Mouse (Mus musculus): ENCODE results near the gene Abcc1. TPM values are rescaled to one million over a fixed set of nuclear protein-coding genes. Genes with fewer than 3 reads are reported as not detected.

The Abcc1 gene
- total and polyA plus RNA-seq, 2 experiments from 2014 or later, result 7.5 to 11.9 TPM

DNA sequence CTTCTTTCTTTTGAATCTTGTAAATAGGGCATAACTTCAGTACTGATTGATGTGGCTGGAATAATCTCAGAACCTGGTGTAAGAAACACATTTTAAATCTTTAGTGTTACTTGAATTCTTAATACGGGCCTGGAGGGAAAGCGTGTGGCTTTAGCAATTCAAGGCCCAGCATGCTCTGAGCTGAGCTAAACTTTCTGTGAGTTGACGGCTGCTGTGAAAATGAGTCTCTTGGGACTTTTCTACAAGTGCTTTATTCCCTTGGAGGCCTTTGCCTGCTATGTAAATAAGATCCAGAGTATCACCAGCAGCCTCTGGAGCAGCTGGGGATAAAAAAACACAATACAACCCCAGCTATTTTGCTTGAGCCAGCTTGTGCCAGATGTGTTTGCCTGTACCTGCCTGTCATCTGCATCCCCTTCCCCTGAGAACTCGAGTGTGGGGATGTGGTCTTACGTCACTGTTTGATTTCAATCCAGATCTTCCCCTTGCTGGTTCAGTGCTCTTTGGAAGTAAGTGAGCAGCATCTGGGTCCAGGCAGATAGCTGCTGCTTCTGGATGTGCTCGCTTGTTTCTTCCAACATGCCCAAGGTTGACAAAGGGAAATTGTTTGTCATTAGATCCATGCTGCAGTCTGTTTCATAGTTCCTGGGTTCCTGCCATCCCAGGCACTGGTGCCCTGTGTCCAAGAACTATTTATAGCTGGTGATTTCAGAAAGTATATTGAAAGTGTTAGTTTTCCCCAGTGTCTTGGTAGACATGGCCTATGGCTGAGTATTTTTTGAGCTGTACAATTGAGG lies 82.9 kb downstream of the Abcc1 start:
- Histone ChIP-seq H3K9ac (replicated peaks; ENCODE audit: low read length, poor library complexity, severe bottlenecking) (no peak overlapping the region), H3K4me3 (ENCODE audit: low read depth, low read length) (no peak overlapping the region), H3K27me3 (ENCODE audit: insufficient read depth, low read length) (no peaks in the 10 kb centered on the region), H3K4me1 (ENCODE audit: insufficient read depth, low read length) (no peaks in the 10 kb centered on the region), H3K36me3 (ENCODE audit: insufficient read depth, low read length) (peaks cover 25% of the 10 kb centered on the region), H3K4me2 (ENCODE audit: low read depth, low read length, poor library complexity, severe bottlenecking) (no peak overlapping the region), H3K27ac (ENCODE audit: low read depth, low read length) (no peak overlapping the region), H3K9me3 (ENCODE audit: low read length) (no peaks in the 10 kb centered on the region)
- DNase-seq (ENCODE audit: low spot score) (peak; percentile 19), ATAC-seq (ENCODE audit: low FRiP score) (0 out of 2 replicates have a peak, but pooled peaks have one; percentile 24)
- WGBS, result 52% methylated on average over 6 of the region's 6 CpGs
- no peak for TF ChIP-seq CTCF (IDR thresholded peaks at IDR 0.05)

DNA sequence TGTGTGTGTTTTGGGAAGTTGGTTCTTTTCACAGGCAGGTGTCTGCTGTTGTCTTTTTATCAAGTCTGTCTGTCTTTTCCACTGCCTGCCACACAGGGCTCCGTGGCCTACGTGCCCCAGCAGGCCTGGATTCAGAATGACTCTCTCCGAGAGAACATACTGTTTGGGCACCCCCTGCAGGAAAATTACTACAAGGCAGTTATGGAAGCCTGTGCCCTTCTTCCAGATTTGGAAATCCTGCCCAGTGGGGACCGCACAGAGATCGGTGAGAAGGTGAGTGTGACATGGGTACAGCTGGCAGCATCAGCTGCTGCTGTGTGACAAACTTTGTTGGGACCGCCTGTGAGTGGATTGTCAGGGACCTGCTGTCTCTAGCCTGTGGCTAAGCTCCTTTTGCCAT lies 83.8 kb downstream of the Abcc1 start:
- Histone ChIP-seq H3K27ac (ENCODE audit: low read depth, low read length) (no peak overlapping the region), H3K4me1 (ENCODE audit: insufficient read depth, low read length) (no peaks in the 10 kb centered on the region), H3K36me3 (ENCODE audit: insufficient read depth, low read length) (peaks cover 21% of the 10 kb centered on the region), H3K27me3 (ENCODE audit: insufficient read depth, low read length) (no peaks in the 10 kb centered on the region), H3K4me3 (ENCODE audit: low read depth, low read length) (no peak overlapping the region), H3K9ac (replicated peaks; ENCODE audit: low read length, poor library complexity, severe bottlenecking) (no peak overlapping the region), H3K9me3 (ENCODE audit: low read length) (no peaks in the 10 kb centered on the region), H3K4me2 (ENCODE audit: low read depth, low read length, poor library complexity, severe bottlenecking) (no peak overlapping the region)
- peak; percentile 24; the same call in 1 of the 2 replicates for TF ChIP-seq CTCF (IDR thresholded peaks at IDR 0.05)
- WGBS, result 75% methylated on average over 6 of the region's 6 CpGs
- ATAC-seq (ENCODE audit: low FRiP score) (no peak), DNase-seq (ENCODE audit: low spot score) (no peak)

- Histone ChIP-seq H3K27me3 (ENCODE audit: insufficient read depth, low read length) (no peaks in the 10 kb centered on the region), H3K9ac (replicated peaks; ENCODE audit: low read length, poor library complexity, severe bottlenecking) (no peak overlapping the region), H3K27ac (ENCODE audit: low read depth, low read length) (no peak overlapping the region), H3K4me2 (ENCODE audit: low read depth, low read length, poor library complexity, severe bottlenecking) (no peak overlapping the region), H3K4me1 (ENCODE audit: insufficient read depth, low read length) (no peaks in the 10 kb centered on the region), H3K9me3 (ENCODE audit: low read length) (no peaks in the 10 kb centered on the region), H3K4me3 (ENCODE audit: low read depth, low read length) (no peak overlapping the region), H3K36me3 (ENCODE audit: insufficient read depth, low read length) (peaks cover 20% of the 10 kb centered on the region)
- DNase-seq (ENCODE audit: low spot score) (no peak), ATAC-seq (ENCODE audit: low FRiP score) (no peak)
- TF ChIP-seq CTCF (IDR thresholded peaks at IDR 0.05), result no peak
- WGBS, result 93% methylated on average over 4 of the region's 4 CpGs
These were observed 86.0 kb downstream of the Abcc1 start for GRCm38 (mm10) chr16:14447366-14447765.

DNA sequence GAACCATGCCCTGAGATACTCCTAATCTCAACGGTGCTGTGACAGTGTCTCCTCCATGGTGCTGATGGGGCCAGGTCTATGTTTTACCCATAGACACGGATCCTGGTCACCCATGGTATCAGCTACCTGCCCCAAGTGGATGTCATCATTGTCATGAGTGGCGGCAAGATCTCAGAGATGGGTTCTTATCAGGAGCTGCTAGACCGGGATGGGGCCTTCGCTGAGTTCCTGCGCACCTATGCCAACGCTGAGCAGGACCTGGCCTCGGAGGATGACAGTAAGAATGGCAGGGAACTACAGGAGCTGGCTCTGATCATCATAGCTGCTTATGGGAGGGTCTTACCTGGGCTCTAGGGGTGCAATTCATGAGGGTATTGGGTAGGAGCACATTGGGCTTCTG lies 86.9 kb downstream of the Abcc1 start:
- TF ChIP-seq CTCF (IDR thresholded peaks at IDR 0.05), result no peak
- no peaks in the 10 kb centered on the region for H3K4me1 ChIP-seq (ENCODE audit: insufficient read depth, low read length)
- H3K9me3 ChIP-seq (ENCODE audit: low read length), result no peaks in the 10 kb centered on the region
- no peaks in the 10 kb centered on the region for H3K27me3 ChIP-seq (ENCODE audit: insufficient read depth, low read length)
- H3K4me3 ChIP-seq (ENCODE audit: low read depth, low read length), result no peak overlapping the region
- ATAC-seq (ENCODE audit: low FRiP score) (no peak), DNase-seq (ENCODE audit: low spot score) (no peak)
- no peak overlapping the region for H3K27ac ChIP-seq (ENCODE audit: low read depth, low read length)
- 92% methylated on average over 8 of the region's 8 CpGs for WGBS
- H3K4me2 ChIP-seq (ENCODE audit: low read depth, low read length, poor library complexity, severe bottlenecking), result no peak overlapping the region
- H3K36me3 ChIP-seq (ENCODE audit: insufficient read depth, low read length), result peaks cover 16% of the 10 kb centered on the region
- no peak overlapping the region for H3K9ac ChIP-seq (replicated peaks; ENCODE audit: low read length, poor library complexity, severe bottlenecking)

DNA sequence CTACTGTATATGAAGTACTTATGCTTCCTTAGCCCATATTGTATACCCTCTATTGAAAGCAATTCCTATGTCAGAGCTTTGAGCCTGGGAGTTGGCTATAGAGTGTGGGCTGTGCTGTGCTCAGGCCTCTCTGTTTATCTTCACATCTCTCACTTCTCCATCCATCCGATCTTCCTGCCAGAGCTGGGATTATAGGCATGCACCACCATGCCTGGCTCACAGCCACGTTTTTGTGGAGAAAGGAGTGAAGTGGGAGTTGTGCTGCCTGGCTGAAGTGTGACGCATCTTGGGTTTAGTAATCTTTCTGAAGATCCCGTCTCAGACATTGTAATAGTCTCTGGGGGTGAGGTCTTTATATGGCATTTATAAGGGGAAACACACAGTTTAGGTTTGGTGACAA lies 88.5 kb downstream of the Abcc1 start:
- no peak overlapping the region for H3K4me2 ChIP-seq (ENCODE audit: low read depth, low read length, poor library complexity, severe bottlenecking)
- H3K36me3 ChIP-seq (ENCODE audit: insufficient read depth, low read length), result peaks cover 13% of the 10 kb centered on the region
- 79% methylated on average over 4 of the region's 4 CpGs for WGBS
- ATAC-seq (ENCODE audit: low FRiP score) (no peak), DNase-seq (ENCODE audit: low spot score) (no peak)
- no peaks in the 10 kb centered on the region for H3K9me3 ChIP-seq (ENCODE audit: low read length)
- no peaks in the 10 kb centered on the region for H3K4me1 ChIP-seq (ENCODE audit: insufficient read depth, low read length)
- no peak for TF ChIP-seq CTCF (IDR thresholded peaks at IDR 0.05)
- no peaks in the 10 kb centered on the region for H3K27me3 ChIP-seq (ENCODE audit: insufficient read depth, low read length)
- H3K27ac ChIP-seq (ENCODE audit: low read depth, low read length), result no peak overlapping the region
- H3K9ac ChIP-seq (replicated peaks; ENCODE audit: low read length, poor library complexity, severe bottlenecking), result no peak overlapping the region
- no peak overlapping the region for H3K4me3 ChIP-seq (ENCODE audit: low read depth, low read length)

DNA sequence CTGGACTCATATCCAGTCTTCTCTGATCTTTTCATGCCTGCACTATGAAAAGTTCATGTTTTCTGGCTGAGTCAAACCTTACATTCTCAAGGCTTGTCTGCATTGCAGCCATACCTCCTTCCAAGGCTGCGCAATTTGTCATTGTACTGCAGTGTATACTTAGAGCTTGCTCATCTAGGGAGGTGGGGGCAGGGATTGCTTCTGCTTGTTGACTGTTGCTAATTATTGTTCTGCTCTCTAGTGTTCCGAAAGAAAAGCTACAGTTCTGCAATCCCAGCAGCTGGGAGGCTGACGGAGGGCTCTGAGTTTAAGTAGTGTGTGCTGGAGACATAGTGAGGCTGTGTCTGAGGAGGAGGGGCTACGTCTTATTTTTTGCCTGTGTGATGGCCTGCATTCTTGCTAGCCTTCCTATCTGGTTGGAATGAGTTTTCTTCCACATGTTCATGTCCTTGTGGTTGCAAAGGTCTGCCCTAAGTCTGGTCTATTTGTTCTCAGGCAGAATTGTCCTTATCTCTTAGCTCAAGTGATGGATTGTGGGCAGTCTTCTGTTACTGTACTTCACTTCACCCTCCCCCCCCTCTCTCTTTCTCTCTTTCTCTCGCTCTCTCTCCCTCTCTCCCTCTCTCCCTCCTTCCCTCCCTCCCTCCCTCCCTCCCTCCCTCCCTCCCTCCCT lies 90.2 kb downstream of the Abcc1 start:
- TF ChIP-seq CTCF (IDR thresholded peaks at IDR 0.05), result no peak
- 69% methylated on average over 5 of the region's 5 CpGs for WGBS
- H3K9ac ChIP-seq (replicated peaks; ENCODE audit: low read length, poor library complexity, severe bottlenecking), result no peak overlapping the region
- H3K9me3 ChIP-seq (ENCODE audit: low read length), result no peaks in the 10 kb centered on the region
- no peaks in the 10 kb centered on the region for H3K27me3 ChIP-seq (ENCODE audit: insufficient read depth, low read length)
- H3K36me3 ChIP-seq (ENCODE audit: insufficient read depth, low read length), result peaks cover 17% of the 10 kb centered on the region
- H3K4me1 ChIP-seq (ENCODE audit: insufficient read depth, low read length), result no peaks in the 10 kb centered on the region
- no peak overlapping the region for H3K4me2 ChIP-seq (ENCODE audit: low read depth, low read length, poor library complexity, severe bottlenecking)
- no peak overlapping the region for H3K27ac ChIP-seq (ENCODE audit: low read depth, low read length)
- ATAC-seq (ENCODE audit: low FRiP score) (no peak), DNase-seq (ENCODE audit: low spot score) (peak; percentile 46)
- H3K4me3 ChIP-seq (ENCODE audit: low read depth, low read length), result no peak overlapping the region

All from midbrain, postnatal 0 days (tissue).